Mouse (Mus musculus) kidney, adult 2 months (tissue): ENCODE data around the gene Wnt2. TPM values are rescaled to one million over a fixed set of nuclear protein-coding genes. Genes with fewer than 3 reads are reported as not detected.
A peak's percentile ranks its signal among the peaks of the same experiment; 100 is the strongest.

Source experiments
- DNase-seq: peaks from one replicate; pipeline ENCODE4 v3.0.0; 2021
- H3K27ac ChIP-seq: fragments of 200-500 bp; 2 replicates; pipeline ENCODE4 v1.5.1; 2012; ENCODE audit warnings: low read depth, low read length, control low read depth, inconsistent platforms; ENCODE audit not compliant: insufficient read depth
- H3K27me3 ChIP-seq: fragments of 200-500 bp; replicated peaks from 2 replicates; pipeline ENCODE4 v1.6.1; 2012; ENCODE audit warnings: mild to moderate bottlenecking, moderate library complexity, low read length, inconsistent platforms; ENCODE audit not compliant: control insufficient read depth, insufficient read depth
- H3K36me3 ChIP-seq: fragments of 200-500 bp; 2 replicates; pipeline ENCODE4 v1.6.1; 2012; ENCODE audit warnings: mild to moderate bottlenecking, moderate library complexity, low read length, inconsistent platforms; ENCODE audit not compliant: control insufficient read depth, insufficient read depth
- H3K4me1 ChIP-seq: fragments of 200-500 bp; 2 replicates; pipeline ENCODE4 v1.6.1; 2011; ENCODE audit warnings: low read length; ENCODE audit not compliant: control insufficient read depth, insufficient read depth
- H3K4me3 ChIP-seq: fragments of 200-500 bp; 2 replicates; pipeline ENCODE4 v1.5.1; 2011; ENCODE audit warnings: mild to moderate bottlenecking, low read depth, low read length, control low read depth; ENCODE audit not compliant: insufficient read depth
- CTCF ChIP-seq: fragments of 200-500 bp; conservative IDR thresholded peaks from 2 replicates; pipeline ENCODE4 v1.5.1; 2011; ENCODE audit warnings: low read depth, mild to moderate bottlenecking, control low read depth, low read length, moderate library complexity, mixed read lengths; ENCODE audit not compliant: insufficient read depth, insufficient read length
- POLR2A ChIP-seq: fragments of 200-500 bp; IDR thresholded peaks from one replicate; pipeline ENCODE4 v1.6.1; 2011; ENCODE audit warnings: low read depth, low read length, control low read depth
- WGBS: fragments of 180-500 bp; shearing (Covaris S2); methylation state at CpG from one replicate; pipeline ENCODE4 v1.1.7; 2018; 5-methylcytosine and 5-hydroxymethylcytosine counted together
- polyA plus RNA-seq: library from polyadenylated mRNA; depleted of rRNA; stranded (reverse); fragments of >200 nt; gene quantifications from 2 replicates; pipeline ENCODE4 v1.2.3, GENCODE M21; 2012; rRNA removed

Wnt2 gene
- polyA plus RNA-seq, 1 experiment, result 0.52 TPM

GRCm38 (mm10) chr6:17951779-17952178 is 78.6 kb downstream of the Wnt2 start:
- H3K4me1 ChIP-seq, result no peaks in the 10 kb centered on the region
- no peak for TF ChIP-seq POLR2A
- TF ChIP-seq CTCF, result no peak
- WGBS, result 56% methylated on average over 8 of the region's 8 CpGs
- no peaks in the 10 kb centered on the region for H3K36me3 ChIP-seq
- no peak for DNase-seq
- H3K27me3 ChIP-seq, result no peaks in the 10 kb centered on the region
- no peak overlapping the region for H3K4me3 ChIP-seq
- H3K27ac ChIP-seq, result no peak overlapping the region

GRCm38 (mm10) chr6:17949103-17949502 is 81.3 kb downstream of the Wnt2 start:
- TF ChIP-seq POLR2A, result no peak
- no peak for TF ChIP-seq CTCF
- Histone ChIP-seq H3K27me3 (no peaks in the 10 kb centered on the region), H3K36me3 (no peaks in the 10 kb centered on the region), H3K27ac (no peak overlapping the region), H3K4me1 (no peaks in the 10 kb centered on the region), H3K4me3 (no peak overlapping the region)
- WGBS, result 68% methylated on average over 5 of the region's 5 CpGs
- peak; percentile 8 for DNase-seq

GRCm38 (mm10) chr6:17947130-17947831 is 83.1 kb downstream of the Wnt2 start:
- H3K4me3 ChIP-seq, result no peak overlapping the region
- H3K4me1 ChIP-seq, result no peaks in the 10 kb centered on the region
- no peak for DNase-seq
- H3K36me3 ChIP-seq, result no peaks in the 10 kb centered on the region
- WGBS, result 69% methylated on average over 11 of the region's 11 CpGs
- no peaks in the 10 kb centered on the region for H3K27me3 ChIP-seq
- TF ChIP-seq CTCF (no peak), POLR2A (no peak)
- H3K27ac ChIP-seq, result no peak overlapping the region

GRCm38 (mm10) chr6:17946456-17946855 is 83.9 kb downstream of the Wnt2 start:
- Histone ChIP-seq H3K27ac (no peak overlapping the region), H3K36me3 (no peaks in the 10 kb centered on the region), H3K4me3 (no peak overlapping the region), H3K4me1 (no peaks in the 10 kb centered on the region), H3K27me3 (no peaks in the 10 kb centered on the region)
- no peak for DNase-seq
- 69% methylated on average over 5 of the region's 5 CpGs for WGBS
- TF ChIP-seq CTCF (no peak), POLR2A (no peak)

- 70% methylated on average over 9 of the region's 9 CpGs for WGBS
- Histone ChIP-seq H3K27me3 (no peaks in the 10 kb centered on the region), H3K36me3 (no peaks in the 10 kb centered on the region), H3K27ac (no peak overlapping the region), H3K4me3 (no peak overlapping the region), H3K4me1 (no peaks in the 10 kb centered on the region)
- DNase-seq, result no peak
- TF ChIP-seq CTCF (no peak), POLR2A (no peak)
Observed at GRCm38 (mm10) chr6:17943877-17944617, 86.3 kb downstream of the Wnt2 start.

GRCm38 (mm10) chr6:17942344-17942743 is 88.0 kb downstream of the Wnt2 start:
- DNase-seq, result no peak
- H3K36me3 ChIP-seq, result no peaks in the 10 kb centered on the region
- TF ChIP-seq POLR2A, result no peak
- TF ChIP-seq CTCF, result no peak
- 41% methylated on average over 7 of the region's 7 CpGs for WGBS
- no peak overlapping the region for H3K4me3 ChIP-seq
- H3K4me1 ChIP-seq, result no peaks in the 10 kb centered on the region
- H3K27ac ChIP-seq, result no peak overlapping the region
- H3K27me3 ChIP-seq, result no peaks in the 10 kb centered on the region

- no peak for DNase-seq
- WGBS, result 58% methylated on average over 2 of the region's 2 CpGs
- H3K27ac ChIP-seq, result no peak overlapping the region
- H3K4me3 ChIP-seq, result no peak overlapping the region
- H3K36me3 ChIP-seq, result no peaks in the 10 kb centered on the region
- no peaks in the 10 kb centered on the region for H3K4me1 ChIP-seq
- TF ChIP-seq CTCF (no peak), POLR2A (no peak)
- H3K27me3 ChIP-seq, result no peaks in the 10 kb centered on the region
Observed at GRCm38 (mm10) chr6:17941916-17942315, 88.5 kb downstream of the Wnt2 start.

Other genes starting within 250 kb of the Wnt2 start
- not detected in 2 replicates for gene Asz1, start 78.5 kb upstream of the Wnt2 start, polyA plus RNA-seq
- gene Cftr, start 140.1 kb upstream of the Wnt2 start, polyA plus RNA-seq, result 0.62 and 0.72 TPM in 2 replicates